Mouse (Mus musculus): ENCODE data around the gene Acsl1.

- TF ChIP-seq CTCF (IDR thresholded peaks at IDR 0.05; ENCODE audit: borderline replicate concordance, insufficient read depth, low read depth, low read length) (no peak), POLR2A (IDR thresholded peaks at IDR 0.05; ENCODE audit: borderline replicate concordance, insufficient read depth, low read length) (peak; percentile 83; the same call in 1 of the 2 replicates)
These were observed 81.0 kb downstream of the Acsl1 start, which contains the start of gene Cenpu for GRCm38 (mm10) chr8:46551615-46552440.
